Mouse (Mus musculus) midbrain, embryonic 11.5 days (tissue): Measurements from ENCODE around the gene Mfsd4b3. TPM values are rescaled to one million over a fixed set of nuclear protein-coding genes. Genes with fewer than 3 reads are reported as not detected.

Experiments used
- ATAC-seq: fragments of 200-750 bp; cut with Nextera tagmentation; 2 replicates; pipeline ENCODE4 v1.8.0; 2017; ENCODE audit warnings: moderate TSS enrichment, moderate library complexity; ENCODE audit not compliant: low FRiP score
- DNase-seq: peaks from one replicate; pipeline ENCODE4 v3.0.0; 2015; ENCODE audit warnings: low spot score; ENCODE audit errors: missing footprints
- H3K27ac ChIP-seq: fragments of 300-500 bp; sonication (generic); 2 replicates; pipeline ENCODE4 v1.5.1; 2014; ENCODE audit warnings: low read depth, low read length
- H3K27me3 ChIP-seq: fragments of 300-500 bp; sonication (generic); 2 replicates; pipeline ENCODE4 v1.6.1; 2014; ENCODE audit warnings: mild to moderate bottlenecking, low read length, moderate library complexity, mixed read lengths; ENCODE audit not compliant: control insufficient read depth, insufficient read depth
- H3K36me3 ChIP-seq: fragments of 300-500 bp; sonication (generic); 2 replicates; pipeline ENCODE4 v1.6.1; 2014; ENCODE audit warnings: mild to moderate bottlenecking, low read length, moderate library complexity, mixed read lengths; ENCODE audit not compliant: control insufficient read depth, insufficient read depth
- H3K4me1 ChIP-seq: fragments of 300-500 bp; sonication (generic); 2 replicates; pipeline ENCODE4 v1.6.1; 2014; ENCODE audit warnings: low read length; ENCODE audit not compliant: control insufficient read depth, insufficient read depth
- H3K4me2 ChIP-seq: fragments of 300-500 bp; sonication (generic); 2 replicates; pipeline ENCODE4 v1.6.1; 2014; ENCODE audit warnings: mild to moderate bottlenecking, moderate library complexity
- H3K4me3 ChIP-seq: fragments of 300-500 bp; sonication (generic); 2 replicates; pipeline ENCODE4 v1.5.1; 2014; ENCODE audit warnings: low read depth, low read length
- H3K9ac ChIP-seq: fragments of 300-500 bp; sonication (generic); 2 replicates; pipeline ENCODE4 v1.6.1; 2014; ENCODE audit warnings: low read length
- H3K9me3 ChIP-seq: fragments of 300-500 bp; sonication (generic); 2 replicates; pipeline ENCODE4 v1.6.1; 2016; ENCODE audit warnings: low read length; ENCODE audit not compliant: control insufficient read depth
- WGBS: fragments of 180-500 bp; shearing (Covaris S2); extraction: QIAGEN DNeasy Blood & Tissue Kit; methylation state at CpG from one replicate; pipeline ENCODE4 v1.1.7; 2014; 5-methylcytosine and 5-hydroxymethylcytosine counted together
- polyA plus RNA-seq: library from polyadenylated mRNA; unstranded; fragments of >200 nt; fragmentation: Nextera tagmentation; extraction: Ambion mirVana; gene quantifications from 2 replicates; pipeline ENCODE4 v1.2.1, GENCODE M21; 2014

Gene Mfsd4b3
- polyA plus RNA-seq, 1 experiment from 2014 or later: not detected

- Histone ChIP-seq H3K4me3 (no peak overlapping the region), H3K27me3 (no peaks in the 10 kb centered on the region), H3K4me2 (no peak overlapping the region), H3K9ac (no peak overlapping the region), H3K4me1 (no peaks in the 10 kb centered on the region), H3K27ac (no peak overlapping the region), H3K9me3 (no peaks in the 10 kb centered on the region), H3K36me3 (no peaks in the 10 kb centered on the region)
- 80% methylated on average over 10 of the region's 10 CpGs for WGBS
- no peak for ATAC-seq
- DNase-seq: no peak
These were observed 52.9 kb downstream of the Mfsd4b3 start for GRCm38 (mm10) chr10:39906799-39907658.

DNA sequence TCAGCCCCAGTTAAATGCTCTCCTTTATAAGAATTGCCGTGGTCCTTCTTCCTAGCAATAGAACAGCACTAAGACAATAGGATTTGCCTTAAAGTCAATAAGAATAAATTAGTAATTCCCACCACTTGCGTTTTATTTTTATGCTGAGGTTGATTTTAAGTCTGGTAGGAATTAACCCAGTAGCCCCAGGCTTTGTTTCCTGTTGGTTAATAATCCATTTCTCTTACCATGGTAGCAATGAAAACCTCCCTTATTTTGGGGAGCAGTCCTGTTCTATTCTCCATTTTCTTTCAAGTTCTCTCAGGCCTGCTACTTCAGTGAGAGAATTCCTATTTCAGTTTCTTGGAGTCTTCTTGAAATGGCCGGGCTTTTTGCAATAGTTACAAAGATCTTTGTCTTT is 55.8 kb downstream of the Mfsd4b3 start:
- H3K36me3 ChIP-seq: no peaks in the 10 kb centered on the region
- no peaks in the 10 kb centered on the region for H3K9me3 ChIP-seq
- no peak for ATAC-seq
- H3K9ac ChIP-seq: no peak overlapping the region
- WGBS: 72% methylated on average over 3 of the region's 3 CpGs
- no peak for DNase-seq
- H3K4me1 ChIP-seq: no peaks in the 10 kb centered on the region; the same call in 1 of the 2 replicates
- H3K4me2 ChIP-seq: no peak overlapping the region
- H3K27ac ChIP-seq: no peak overlapping the region
- H3K27me3 ChIP-seq: no peaks in the 10 kb centered on the region
- no peak overlapping the region for H3K4me3 ChIP-seq

- Histone ChIP-seq H3K4me1 (peaks cover 3% of the 10 kb centered on the region; the same call in 1 of the 2 replicates), H3K9ac (peak within 1 kb of the TSS; percentile 82), H3K36me3 (no peaks in the 10 kb centered on the region), H3K4me3 (peak within 1 kb of the TSS; percentile 58), H3K27ac (peak within 1 kb of the TSS; percentile 32; the same call in 1 of the 2 replicates), H3K4me2 (peak within 1 kb of the TSS; percentile 51), H3K27me3 (no peaks in the 10 kb centered on the region), H3K9me3 (no peaks in the 10 kb centered on the region)
- peak; percentile 99 for ATAC-seq
- DNase-seq: peak; percentile 98
- WGBS: under 1% methylated on average over 41 of the region's 41 CpGs
These were observed 61.0 kb downstream of the Mfsd4b3 start, which contains the start of gene Mfsd4b4 for GRCm38 (mm10) chr10:39898874-39899371. Gene Mfsd4b4, minus strand, starts transcription at chr10:39899238.

Other genes starting within 250 kb of the Mfsd4b3 start
- gene Rev3l, start 228.0 kb downstream of the Mfsd4b3 start, polyA plus RNA-seq: 15.6 and 16.5 TPM in 2 replicates
- gene Mfsd4b4, start 60.9 kb downstream of the Mfsd4b3 start, polyA plus RNA-seq: 3.6 and 3.8 TPM in 2 replicates
- gene Mfsd4b2, start 33.2 kb downstream of the Mfsd4b3 start, polyA plus RNA-seq: not detected in 2 replicates
- gene Mfsd4b5, start 26.5 kb upstream of the Mfsd4b3 start, polyA plus RNA-seq: 0.12 TPM in 1 of 2 replicates, not detected in the other
- gene Mfsd4b1, start 65.1 kb upstream of the Mfsd4b3 start, polyA plus RNA-seq: not detected in 2 replicates
- gene Slc16a10, start 182.1 kb upstream of the Mfsd4b3 start, polyA plus RNA-seq: 3.5 and 4.6 TPM in 2 replicates